Mouse (Mus musculus) liver, postnatal 0 days (tissue): ENCODE results near the gene Mapk13.

Experiments
- CTCF ChIP-seq: sonication (generic); IDR thresholded peaks from 2 replicates; pipeline ENCODE4 v1.5.1; 2016; ENCODE audit warnings: antibody characterized with exemption, low read depth
- EP300 ChIP-seq: IDR thresholded peaks from 2 replicates; pipeline ENCODE4 v1.6.1; 2016; ENCODE audit warnings: antibody characterized with exemption, low read depth, mild to moderate bottlenecking

DNA sequence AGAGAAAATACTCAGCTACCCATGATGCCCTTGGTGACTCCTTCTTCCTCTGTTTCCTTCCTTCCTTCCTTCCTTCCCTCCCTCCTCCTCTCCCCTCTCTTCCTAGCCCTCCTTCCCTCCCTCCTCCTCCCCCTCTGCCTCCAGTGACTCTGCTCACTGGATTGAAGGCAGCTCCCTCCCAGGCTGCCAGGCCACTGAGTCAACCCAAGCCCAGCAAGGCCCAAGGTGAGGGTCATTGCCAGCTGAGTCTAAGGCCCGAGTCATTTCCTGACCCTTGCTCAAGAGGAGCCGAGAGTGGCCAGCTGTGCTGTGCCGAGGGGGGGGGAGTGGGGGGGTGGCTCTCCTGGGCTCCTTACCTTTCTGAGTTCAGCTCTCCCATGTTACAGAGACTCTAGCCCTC lies 2.9 kb upstream of the Mapk13 start:
- TF ChIP-seq CTCF = no peak
- TF ChIP-seq EP300 = no peak
